Mouse (Mus musculus) intestine, embryonic 15.5 days (tissue): Measurements from ENCODE around the gene Try5. TPM values are rescaled to one million over a fixed set of nuclear protein-coding genes. Genes with fewer than 3 reads are reported as not detected.
"Not testable (repeated sequence)": the region's sequence is repeated elsewhere in the genome, so short reads cannot be mapped to it uniquely, and the experiment has no call there.

Source experiments
- ATAC-seq: fragments of 200-750 bp; cut with Nextera tagmentation; 2 replicates; pipeline ENCODE4 v1.8.0; 2017; ENCODE audit warnings: moderate TSS enrichment, moderate library complexity
- H3K27ac ChIP-seq: fragments of 300-500 bp; sonication (generic); 2 replicates; pipeline ENCODE4 v1.5.1; 2015; ENCODE audit warnings: mild to moderate bottlenecking, inconsistent platforms
- H3K27me3 ChIP-seq: fragments of 300-500 bp; sonication (generic); replicated peaks from 2 replicates; pipeline ENCODE4 v1.6.1; 2015; ENCODE audit warnings: inconsistent platforms
- H3K36me3 ChIP-seq: fragments of 300-500 bp; sonication (generic); 2 replicates; pipeline ENCODE4 v1.6.1; 2015; ENCODE audit warnings: inconsistent platforms
- H3K4me1 ChIP-seq: fragments of 300-500 bp; sonication (generic); replicated peaks from 2 replicates; pipeline ENCODE4 v1.6.1; 2015; ENCODE audit warnings: inconsistent platforms
- H3K4me2 ChIP-seq: fragments of 300-500 bp; sonication (generic); replicated peaks from 2 replicates; pipeline ENCODE4 v1.6.1; 2015; ENCODE audit warnings: mild to moderate bottlenecking, inconsistent platforms
- H3K4me3 ChIP-seq: fragments of 300-500 bp; sonication (generic); replicated peaks from 2 replicates; pipeline ENCODE4 v1.5.1; 2015; ENCODE audit warnings: inconsistent platforms
- H3K9ac ChIP-seq: fragments of 300-500 bp; sonication (generic); 2 replicates; pipeline ENCODE4 v1.6.1; 2015; ENCODE audit warnings: inconsistent platforms
- H3K9me3 ChIP-seq: fragments of 300-500 bp; sonication (generic); 2 replicates; pipeline ENCODE4 v1.6.1; 2016; ENCODE audit warnings: inconsistent platforms
- WGBS: fragments of 180-500 bp; shearing (Covaris S2); methylation state at CpG from one replicate; pipeline ENCODE4 v1.1.7; 2015; 5-methylcytosine and 5-hydroxymethylcytosine counted together
- polyA plus RNA-seq: library from polyadenylated mRNA; unstranded; fragments of >200 nt; fragmentation: Nextera tagmentation; extraction: Ambion mirVana; gene quantifications from 2 replicates; pipeline ENCODE4 v1.2.1, GENCODE M21; 2015

Gene Try5
- polyA plus RNA-seq: 64.7 and 228 TPM in 2 replicates

DNA sequence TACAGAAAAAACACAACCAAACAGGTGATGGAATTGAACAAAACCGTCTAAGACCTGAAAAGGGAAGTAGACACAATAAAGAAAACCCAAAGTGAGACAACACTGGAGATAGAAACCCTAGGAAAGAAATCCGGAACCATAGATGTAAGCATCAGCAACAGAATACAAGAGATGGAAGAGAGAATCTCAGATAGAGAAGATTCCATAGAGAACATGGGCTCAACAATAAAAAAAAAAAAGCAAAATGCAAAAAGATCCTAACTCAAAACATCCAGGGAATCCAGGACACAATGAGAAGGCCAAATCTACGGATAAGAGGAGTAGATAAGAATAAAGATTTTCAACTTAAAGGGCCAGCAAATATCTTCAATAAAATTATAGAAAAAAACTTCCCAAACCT, at the start of gene Try5:
Gene Try5 (minus strand): TSS at position 101 of the 400 bp plus-strand sequence.
- H3K4me1 ChIP-seq, H3K4me3 ChIP-seq, H3K36me3 ChIP-seq, ATAC-seq, H3K4me2 ChIP-seq, H3K27me3 ChIP-seq, H3K27ac ChIP-seq, H3K9me3 ChIP-seq, H3K9ac ChIP-seq: not testable (repeated sequence)
- 71% methylated on average over 3 of the region's 3 CpGs for WGBS

GRCm38 (mm10) chr6:41353932-41354331, 37.3 kb upstream of the Try5 start, which contains the start of gene Try10:
Gene Try10 (plus strand): TSS chr6:41354105.
- 74% methylated on average over 2 of the region's 2 CpGs for WGBS

GRCm38 (mm10) chr6:41301969-41302368, 14.7 kb downstream of the Try5 start, which contains the start of gene Try4:
Gene Try4 (plus strand): TSS chr6:41302269.
- 51% methylated on average over 1 of the region's 1 CpGs for WGBS
- no peaks in the 10 kb centered on the region for H3K9me3 ChIP-seq
- no peak within 1 kb of the TSS for H3K9ac ChIP-seq
- H3K36me3 ChIP-seq: no peaks in the 10 kb centered on the region
- H3K4me1 ChIP-seq: no peaks in the 10 kb centered on the region
- H3K4me3 ChIP-seq: no peak within 1 kb of the TSS
- H3K27ac ChIP-seq: no peak within 1 kb of the TSS
- H3K27me3 ChIP-seq: no peaks in the 10 kb centered on the region
- ATAC-seq: no peak
- no peak within 1 kb of the TSS for H3K4me2 ChIP-seq

More at GRCm38 (mm10) chr6:41353932-41354331, 37.3 kb upstream of the Try5 start, which contains the start of gene Try10:
- Histone ChIP-seq H3K36me3 (no peaks in the 10 kb centered on the region), H3K4me3 (no peak within 1 kb of the TSS), H3K9me3 (no peaks in the 10 kb centered on the region), H3K4me2 (no peak within 1 kb of the TSS), H3K27ac (no peak within 1 kb of the TSS), H3K27me3 (no peaks in the 10 kb centered on the region), H3K9ac (no peak within 1 kb of the TSS), H3K4me1 (no peaks in the 10 kb centered on the region)
- peak; percentile 65; the same call in 1 of the 2 replicates for ATAC-seq

GRCm38 (mm10) chr6:41298255-41298654, 18.4 kb downstream of the Try5 start:
- Histone ChIP-seq H3K27ac (no peak overlapping the region), H3K9me3 (no peaks in the 10 kb centered on the region), H3K4me3 (no peak overlapping the region), H3K27me3 (no peaks in the 10 kb centered on the region), H3K4me1 (no peaks in the 10 kb centered on the region), H3K4me2 (no peak overlapping the region), H3K36me3 (no peaks in the 10 kb centered on the region), H3K9ac (no peak overlapping the region)
- WGBS: 21% methylated on average over 1 of the region's 1 CpGs
- no peak for ATAC-seq

GRCm38 (mm10) chr6:41266140-41266539, 50.5 kb downstream of the Try5 start:
- Histone ChIP-seq H3K4me2 (no peak overlapping the region), H3K27ac (no peak overlapping the region), H3K4me3 (no peak overlapping the region), H3K4me1 (no peaks in the 10 kb centered on the region), H3K9ac (no peak overlapping the region), H3K27me3 (no peaks in the 10 kb centered on the region), H3K36me3 (no peaks in the 10 kb centered on the region), H3K9me3 (no peaks in the 10 kb centered on the region)
- WGBS: 80% methylated on average over 6 of the region's 6 CpGs
- no peak for ATAC-seq

DNA sequence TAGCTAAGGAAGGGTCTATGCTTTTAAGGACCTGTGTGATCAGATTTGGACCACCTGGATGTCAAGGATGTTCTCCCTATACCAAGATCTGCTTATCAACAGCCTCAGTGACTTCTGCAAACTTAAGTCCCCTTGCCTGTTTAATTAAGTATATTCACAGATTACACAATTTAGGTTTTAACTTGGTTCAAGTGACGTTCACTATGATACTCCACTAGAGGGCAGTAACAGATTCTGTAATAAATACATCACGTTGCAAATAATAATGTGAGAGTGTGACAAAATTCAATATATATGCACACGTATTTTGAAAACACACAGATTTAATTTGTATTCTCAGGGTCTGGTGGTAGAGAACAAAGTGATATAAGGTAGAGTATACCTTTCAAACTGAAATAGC, 53.8 kb downstream of the Try5 start:
- H3K9me3 ChIP-seq: no peaks in the 10 kb centered on the region
- WGBS: 51% methylated on average over 3 of the region's 3 CpGs
- H3K4me1 ChIP-seq: no peaks in the 10 kb centered on the region
- H3K4me3 ChIP-seq: no peak overlapping the region
- no peaks in the 10 kb centered on the region for H3K36me3 ChIP-seq
- no peak overlapping the region for H3K9ac ChIP-seq
- no peaks in the 10 kb centered on the region for H3K27me3 ChIP-seq
- H3K4me2 ChIP-seq: no peak overlapping the region
- no peak overlapping the region for H3K27ac ChIP-seq
- no peak for ATAC-seq

Other genes starting within 250 kb of the Try5 start
- gene Try4, start 14.6 kb downstream of the Try5 start, polyA plus RNA-seq: 7.7 and 33.2 TPM in 2 replicates
- gene Try10, start 37.3 kb upstream of the Try5 start, polyA plus RNA-seq: 105 and 298 TPM in 2 replicates
- gene Prss3, start 60.8 kb upstream of the Try5 start, polyA plus RNA-seq: 30.2 and 117 TPM in 2 replicates
- 41.8 and 124 TPM in 2 replicates for gene Gm5771, start 75.5 kb upstream of the Try5 start, polyA plus RNA-seq
- gene Gm10334, start 129.3 kb upstream of the Try5 start, polyA plus RNA-seq: 27.6 and 96.4 TPM in 2 replicates
- 139 and 422 TPM in 2 replicates for gene Prss1, start 142.1 kb upstream of the Try5 start, polyA plus RNA-seq
- 44.4 and 169 TPM in 2 replicates for gene Prss2, start 204.9 kb upstream of the Try5 start, polyA plus RNA-seq